Mouse (Mus musculus): Measurements from ENCODE around the gene Uqcrc1.

GRCm38 (mm10) chr9:108970623-108971022 is 34.2 kb downstream of the Uqcrc1 start:
- no peak for TF ChIP-seq CTCF (IDR thresholded peaks at IDR 0.05; ENCODE audit: control insufficient read depth, insufficient read depth, insufficient read length)
- TF ChIP-seq USF1 (IDR thresholded peaks at IDR 0.05; ENCODE audit: low read depth), result no peak
- TF ChIP-seq MAX (IDR thresholded peaks at IDR 0.05), result no peak
- TF ChIP-seq CEBPB (IDR thresholded peaks at IDR 0.05; ENCODE audit: low read depth), result no peak
- TF ChIP-seq MYOD1 (IDR thresholded peaks at IDR 0.05; ENCODE audit: control insufficient read depth, insufficient read length, low read depth), result no peak
- no peak for TF ChIP-seq FOSL1 (IDR thresholded peaks at IDR 0.05; ENCODE audit: insufficient read depth, low read length, poor library complexity, severe bottlenecking)
